Mouse (Mus musculus) olfactory bulb, adult 2 months (tissue): ENCODE measurements around the gene Sptbn2. TPM values are rescaled to one million over a fixed set of nuclear protein-coding genes. Genes with fewer than 3 reads are reported as not detected.
A peak's percentile ranks its signal among the peaks of the same experiment; 100 is the strongest.

ENCODE experiments used
- H3K27ac ChIP-seq: fragments of 200-500 bp; 2 replicates; pipeline ENCODE4 v1.5.1; 2012; ENCODE audit warnings: low read depth, low read length; ENCODE audit not compliant: insufficient read depth
- H3K4me1 ChIP-seq: fragments of 200-500 bp; 2 replicates; pipeline ENCODE4 v1.6.1; 2012; ENCODE audit warnings: low read length; ENCODE audit not compliant: control insufficient read depth, insufficient read depth
- H3K4me3 ChIP-seq: fragments of 200-500 bp; 2 replicates; pipeline ENCODE4 v1.5.1; 2012; ENCODE audit warnings: mild to moderate bottlenecking, low read depth, low read length, moderate library complexity; ENCODE audit not compliant: insufficient read depth
- CTCF ChIP-seq: fragments of 200-500 bp; IDR thresholded peaks from 2 replicates; pipeline ENCODE4 v1.5.1; 2012; ENCODE audit warnings: low read depth, mild to moderate bottlenecking, low read length, moderate library complexity; ENCODE audit not compliant: insufficient read depth
- POLR2A ChIP-seq: fragments of 200-500 bp; IDR thresholded peaks from 2 replicates; pipeline ENCODE4 v1.6.1; 2012; ENCODE audit warnings: mild to moderate bottlenecking, low read depth, low read length, moderate library complexity; ENCODE audit not compliant: insufficient read depth
- WGBS: fragments of 180-500 bp; shearing (Covaris S2); methylation state at CpG from one replicate; pipeline ENCODE4 v1.1.7; 2018; 5-methylcytosine and 5-hydroxymethylcytosine counted together
- polyA plus RNA-seq: library from polyadenylated mRNA; stranded (reverse); fragments of >200 nt; gene quantifications from 2 replicates; pipeline ENCODE4 v1.2.4, GENCODE M21; 2012; ENCODE audit warnings: low replicate concordance; ENCODE audit not compliant: missing spikeins, insufficient read depth, insufficient read length

Sptbn2 gene
- polyA plus RNA-seq, result 60.8 TPM in 1 of 2 replicates, not detected in the other

- 10% methylated on average over 13 of the region's 13 CpGs for WGBS
- Histone ChIP-seq H3K27ac (peak within 1 kb of the TSS; percentile 98), H3K4me1 (peaks cover 15% of the 10 kb centered on the region), H3K4me3 (peak within 1 kb of the TSS; percentile 72)
- no peak for TF ChIP-seq CTCF
- TF ChIP-seq POLR2A, result no peak
These were observed at the start of gene Sptbn2 for GRCm38 (mm10) chr19:4711098-4711600. Gene Sptbn2 (plus strand): TSS chr19:4711167.

GRCm38 (mm10) chr19:4666815-4667214, 44.2 kb upstream of the Sptbn2 start:
- TF ChIP-seq CTCF (no peak), POLR2A (no peak)

GRCm38 (mm10) chr19:4670776-4671175, 40.2 kb upstream of the Sptbn2 start:
- no peak overlapping the region for H3K4me3 ChIP-seq
- TF ChIP-seq CTCF (no peak), POLR2A (no peak)
- H3K4me1 ChIP-seq, result peaks cover 2% of the 10 kb centered on the region; the same call in 1 of the 2 replicates
- H3K27ac ChIP-seq, result no peak overlapping the region
- WGBS, result 92% methylated on average over 4 of the region's 4 CpGs

More at GRCm38 (mm10) chr19:4666815-4667214, 44.2 kb upstream of the Sptbn2 start:
- H3K27ac ChIP-seq, result no peak overlapping the region
- H3K4me1 ChIP-seq, result peaks cover under 1% of the 10 kb centered on the region; the same call in 1 of the 2 replicates
- H3K4me3 ChIP-seq, result no peak overlapping the region

GRCm38 (mm10) chr19:4672401-4672800, 38.6 kb upstream of the Sptbn2 start:
- Histone ChIP-seq H3K4me3 (no peak overlapping the region), H3K4me1 (peaks cover 2% of the 10 kb centered on the region; the same call in 1 of the 2 replicates), H3K27ac (no peak overlapping the region)
- 28% methylated on average over 6 of the region's 6 CpGs for WGBS
- TF ChIP-seq CTCF (no peak), POLR2A (no peak)

- H3K27ac ChIP-seq, result no peak overlapping the region
- H3K4me1 ChIP-seq, result peaks cover 12% of the 10 kb centered on the region
- no peak overlapping the region for H3K4me3 ChIP-seq
- WGBS, result 75% methylated on average over 3 of the region's 3 CpGs
- TF ChIP-seq CTCF (no peak), POLR2A (no peak)
These were observed 16.6 kb upstream of the Sptbn2 start for GRCm38 (mm10) chr19:4694346-4694745.

DNA sequence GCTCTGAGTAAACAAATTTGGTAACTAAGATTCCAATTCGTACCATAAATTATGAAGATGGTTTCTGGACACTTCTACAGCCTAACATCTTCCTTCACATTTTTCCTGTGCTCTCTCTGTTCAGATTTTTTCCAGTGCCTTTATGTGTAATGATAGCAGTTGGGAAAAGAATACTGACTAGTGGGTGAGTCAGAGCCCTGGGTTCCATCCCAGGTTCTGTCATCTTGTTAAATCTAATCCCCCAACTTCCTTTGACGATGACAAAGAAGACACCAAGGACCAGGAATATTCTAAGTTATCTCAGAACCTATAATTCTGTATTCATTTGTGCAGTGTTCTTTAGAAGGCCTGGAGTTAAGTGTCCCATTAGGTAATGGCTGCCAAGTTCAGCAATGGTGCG, 13.8 kb upstream of the Sptbn2 start:
- no peak overlapping the region for H3K4me3 ChIP-seq
- no peak for TF ChIP-seq POLR2A
- no peak for TF ChIP-seq CTCF
- H3K4me1 ChIP-seq, result peaks cover 21% of the 10 kb centered on the region
- WGBS, result 58% methylated on average over 3 of the region's 3 CpGs
- H3K27ac ChIP-seq, result no peak overlapping the region

DNA sequence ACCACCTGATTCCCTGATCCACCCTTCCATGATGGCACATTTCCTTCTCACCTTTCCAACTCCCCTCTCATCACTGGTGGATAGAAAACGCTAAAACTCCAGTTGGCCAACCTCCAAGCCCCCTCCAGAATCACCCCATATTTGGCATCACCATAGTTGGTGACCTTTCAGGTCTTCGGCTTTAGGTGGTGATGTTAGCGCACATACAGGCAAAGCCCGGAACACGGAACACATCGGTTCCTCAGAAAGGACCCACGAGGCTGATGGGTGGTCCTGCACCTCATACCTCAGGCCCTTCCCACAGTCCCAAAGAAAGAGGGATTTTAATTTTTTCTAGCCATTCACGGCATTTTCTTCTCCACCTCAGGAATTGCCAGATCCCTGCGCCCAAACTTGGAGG, 13.2 kb upstream of the Sptbn2 start:
- Histone ChIP-seq H3K27ac (peak overlapping the region; percentile 62), H3K4me1 (peaks cover 21% of the 10 kb centered on the region), H3K4me3 (peak overlapping the region; percentile 54)
- no peak for TF ChIP-seq POLR2A
- TF ChIP-seq CTCF, result no peak
- 57% methylated on average over 9 of the region's 9 CpGs for WGBS

GRCm38 (mm10) chr19:4698205-4698677, 12.7 kb upstream of the Sptbn2 start, which contains the start of gene Gm960:
Gene Gm960 (minus strand): TSS chr19:4698668.
- WGBS, result under 1% methylated on average over 40 of the region's 40 CpGs
- H3K4me3 ChIP-seq, result peak within 1 kb of the TSS; percentile 54
- TF ChIP-seq CTCF, result no peak
- TF ChIP-seq POLR2A, result peak; percentile 88
- H3K4me1 ChIP-seq, result peaks cover 21% of the 10 kb centered on the region
- H3K27ac ChIP-seq, result peak within 1 kb of the TSS; percentile 62

DNA sequence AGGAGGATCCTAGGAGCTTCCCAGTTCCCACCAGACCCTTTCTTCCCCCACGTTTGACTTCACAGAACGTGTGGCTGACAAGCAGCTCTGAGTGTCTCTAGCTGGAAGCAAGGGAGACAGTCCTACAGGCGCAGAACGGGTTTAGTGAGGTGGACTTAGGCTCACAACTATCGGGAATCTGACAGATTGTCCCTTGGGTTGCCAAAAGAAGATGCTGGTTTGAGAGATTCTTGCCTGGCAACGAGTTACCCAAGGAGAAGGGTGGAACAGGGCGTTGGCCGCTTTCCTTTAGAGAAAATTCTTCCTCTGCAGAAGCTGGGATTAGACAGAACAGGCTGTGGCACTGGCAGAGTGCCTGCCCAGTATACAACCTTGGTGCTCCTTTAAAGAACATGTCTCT, 12.1 kb upstream of the Sptbn2 start:
- TF ChIP-seq CTCF (no peak), POLR2A (no peak)
- Histone ChIP-seq H3K4me1 (peaks cover 21% of the 10 kb centered on the region), H3K4me3 (peak overlapping the region; percentile 17), H3K27ac (peak overlapping the region; percentile 62)
- WGBS, result 23% methylated on average over 8 of the region's 8 CpGs
